Mouse (Mus musculus) T-helper 2 cell (primary cell): Measurements from ENCODE around the gene Hdac7.

Experiments used
- in situ Hi-C: fragments of 300-600 bp; cut with MboI, MseI; formaldehyde crosslinking; loops from one replicate; pipeline ENCODE4 v1.15.1; 2025; ENCODE audit warnings: high pct_unique_total_duplicates

The Hdac7 gene

DNA sequence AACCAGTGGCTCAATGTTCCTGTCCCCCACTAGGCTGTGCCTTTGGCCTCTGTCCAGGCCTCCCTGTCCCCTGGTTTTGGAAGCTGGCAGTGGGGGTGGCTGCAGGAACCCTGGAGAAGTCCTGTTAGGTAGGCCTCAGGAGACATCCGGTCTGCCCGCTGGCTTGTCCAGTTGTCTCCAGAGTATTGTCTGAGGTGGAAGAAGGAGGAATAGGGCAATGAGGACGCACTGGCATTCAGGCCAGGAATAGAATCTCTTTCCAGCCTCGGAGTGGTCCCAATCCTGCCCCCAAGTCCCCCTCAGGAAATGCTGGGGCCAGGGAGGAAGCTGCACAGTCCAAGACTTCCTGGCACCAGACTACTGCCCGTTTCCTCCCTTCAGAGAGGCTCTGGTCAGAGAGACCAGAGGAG lies 70.3 kb downstream of the Hdac7 start:
- in situ Hi-C loops: no loop called here

- in situ Hi-C loops: no loop called here
These were observed 71.2 kb downstream of the Hdac7 start for GRCm38 (mm10) chr15:97773108-97773507.

DNA sequence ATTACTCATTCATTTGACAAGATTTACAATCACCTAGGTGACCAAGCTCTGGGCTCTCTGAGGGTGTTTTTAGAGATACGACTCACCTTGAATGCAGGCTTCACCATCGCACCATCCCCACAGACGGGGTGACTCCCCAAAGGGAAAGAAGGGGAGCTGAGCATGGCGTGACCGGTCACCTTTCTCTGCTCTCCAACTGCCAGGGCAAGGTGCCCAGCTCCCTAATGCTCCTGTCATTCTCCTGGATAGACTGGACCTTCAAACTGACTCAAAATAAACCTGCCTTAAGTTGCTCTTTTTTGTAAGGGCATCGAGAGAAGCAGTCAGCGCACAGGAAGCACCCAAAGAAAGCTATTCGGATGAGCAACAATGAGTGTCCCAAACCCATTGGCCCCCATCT lies 74.0 kb downstream of the Hdac7 start:
- in situ Hi-C loops: no loop called here

GRCm38 (mm10) chr15:97768192-97768591 lies 76.1 kb downstream of the Hdac7 start:
- in situ Hi-C loops: no loop called here

DNA sequence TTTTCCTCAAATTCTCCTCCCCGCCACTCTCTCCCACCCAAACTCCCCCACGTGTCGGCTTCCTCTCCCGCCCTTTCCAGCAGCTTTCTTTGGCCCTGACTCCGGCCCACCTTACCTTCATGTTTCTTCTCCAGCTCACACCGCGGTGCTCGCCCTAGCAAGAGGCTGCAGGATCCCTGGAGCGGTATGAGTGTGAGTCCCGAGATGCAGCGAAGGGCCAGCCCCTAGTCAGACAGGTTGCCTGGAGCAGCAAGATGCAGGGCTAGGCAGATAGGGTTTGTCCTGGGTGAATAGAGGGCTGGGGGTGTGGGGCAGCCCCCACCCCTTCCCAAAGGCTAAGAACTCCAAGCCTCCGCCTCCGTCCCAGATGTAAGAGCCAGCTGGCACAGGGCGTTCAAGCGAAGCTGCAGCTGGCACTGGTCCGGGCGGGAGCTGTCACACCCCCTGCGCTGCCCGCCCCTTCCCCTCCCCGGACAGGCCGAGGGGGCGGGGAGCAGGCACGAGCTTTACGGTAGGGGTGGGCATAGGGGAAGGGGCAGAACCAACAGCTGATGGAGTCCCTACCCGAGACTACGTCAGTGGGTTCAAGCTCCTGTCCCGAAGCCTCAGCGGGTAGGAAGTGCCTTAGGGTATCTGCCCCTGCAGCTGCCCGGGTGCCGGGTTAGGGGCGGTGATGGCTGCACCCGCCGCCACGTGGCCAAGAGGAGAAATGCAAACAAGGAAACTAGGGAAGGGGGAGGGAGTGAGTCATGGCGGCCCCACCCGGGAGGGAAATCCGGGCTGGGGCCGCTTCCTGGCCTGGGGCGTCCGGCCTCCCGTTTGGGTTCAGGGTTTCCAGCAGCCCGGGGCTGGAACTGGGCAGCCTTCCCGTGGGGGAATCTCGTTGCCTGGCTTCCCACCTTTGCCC lies 76.8 kb downstream of the Hdac7 start, which contains the start of gene Rapgef3:
Gene Rapgef3 (minus strand): TSS at position 693 of the 907 bp plus-strand sequence.
- in situ Hi-C loops: no loop called here

DNA sequence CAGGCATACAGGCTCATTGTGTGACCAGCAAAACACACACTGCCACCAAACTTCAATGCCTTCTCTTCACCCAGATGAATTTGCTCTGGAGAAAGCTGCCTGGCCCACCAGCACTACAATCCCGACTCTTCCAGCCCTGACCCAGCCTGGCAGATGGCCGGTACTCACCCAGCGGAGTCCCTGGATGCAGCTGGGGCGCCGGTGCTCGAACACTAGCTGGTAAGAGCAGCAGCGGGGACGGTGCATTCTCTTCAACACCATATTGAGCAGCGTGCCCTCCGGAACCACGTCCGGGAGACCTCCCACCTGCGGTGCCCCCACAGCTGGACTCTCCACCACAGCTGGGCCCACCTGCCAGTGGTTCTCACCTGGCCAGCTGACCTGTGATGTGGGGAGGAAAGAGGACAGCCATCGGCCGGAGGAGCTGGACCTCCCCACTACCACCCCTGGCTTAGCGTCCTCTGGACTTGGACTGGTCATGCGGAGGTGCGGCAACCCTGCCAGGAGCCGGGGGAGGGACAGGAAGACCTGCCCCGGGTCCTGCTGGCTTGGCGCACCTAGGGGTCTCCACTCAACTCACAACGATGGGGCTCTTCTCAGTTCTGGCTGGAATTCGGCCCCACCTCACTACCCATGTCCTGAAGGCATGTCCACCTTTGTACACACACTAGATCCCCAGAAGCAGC lies 77.6 kb downstream of the Hdac7 start:
- in situ Hi-C loops: no loop called here

DNA sequence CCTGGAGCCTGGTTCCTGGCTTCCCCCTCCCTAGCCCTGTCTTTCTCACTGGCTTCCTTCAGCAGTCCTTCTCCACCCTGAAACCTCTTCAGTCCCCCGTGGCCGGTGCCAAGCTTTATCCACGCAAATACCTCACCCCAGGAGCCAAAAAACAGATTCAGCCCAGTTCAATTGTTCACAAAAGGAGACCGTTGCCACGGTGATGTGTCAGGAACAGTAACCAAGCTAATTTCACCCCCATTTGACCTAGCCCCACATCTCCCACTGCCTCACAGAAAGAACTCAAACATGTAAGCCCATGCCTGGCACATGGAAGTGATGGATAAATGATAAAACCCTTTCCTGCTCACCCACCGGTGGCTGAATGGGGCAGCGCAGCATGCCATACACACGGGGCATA lies 78.1 kb downstream of the Hdac7 start:
- in situ Hi-C loops: no loop called here

- in situ Hi-C loops: no loop called here
These were observed 79.1 kb downstream of the Hdac7 start for GRCm38 (mm10) chr15:97765090-97765794.

DNA sequence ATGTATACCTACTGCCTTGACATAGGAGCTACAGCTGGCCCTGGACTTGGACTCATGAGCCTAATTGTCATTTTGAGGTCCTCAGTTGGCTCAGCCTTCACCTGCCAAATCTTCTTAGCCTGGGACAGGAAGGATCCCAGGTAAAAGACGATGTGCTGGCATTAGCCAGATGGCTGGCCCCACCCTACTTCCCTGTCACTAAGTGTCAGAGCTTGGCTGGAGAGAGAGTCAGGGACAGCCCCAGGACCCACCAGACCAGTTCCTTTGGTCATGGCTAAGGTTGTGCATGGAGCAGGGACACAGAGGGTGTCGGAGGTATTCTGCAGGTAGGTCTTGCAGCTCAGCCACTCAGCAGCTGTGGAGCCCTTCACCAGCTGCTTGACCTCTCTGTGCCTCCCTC lies 79.8 kb downstream of the Hdac7 start:
- in situ Hi-C loops: no loop called here

DNA sequence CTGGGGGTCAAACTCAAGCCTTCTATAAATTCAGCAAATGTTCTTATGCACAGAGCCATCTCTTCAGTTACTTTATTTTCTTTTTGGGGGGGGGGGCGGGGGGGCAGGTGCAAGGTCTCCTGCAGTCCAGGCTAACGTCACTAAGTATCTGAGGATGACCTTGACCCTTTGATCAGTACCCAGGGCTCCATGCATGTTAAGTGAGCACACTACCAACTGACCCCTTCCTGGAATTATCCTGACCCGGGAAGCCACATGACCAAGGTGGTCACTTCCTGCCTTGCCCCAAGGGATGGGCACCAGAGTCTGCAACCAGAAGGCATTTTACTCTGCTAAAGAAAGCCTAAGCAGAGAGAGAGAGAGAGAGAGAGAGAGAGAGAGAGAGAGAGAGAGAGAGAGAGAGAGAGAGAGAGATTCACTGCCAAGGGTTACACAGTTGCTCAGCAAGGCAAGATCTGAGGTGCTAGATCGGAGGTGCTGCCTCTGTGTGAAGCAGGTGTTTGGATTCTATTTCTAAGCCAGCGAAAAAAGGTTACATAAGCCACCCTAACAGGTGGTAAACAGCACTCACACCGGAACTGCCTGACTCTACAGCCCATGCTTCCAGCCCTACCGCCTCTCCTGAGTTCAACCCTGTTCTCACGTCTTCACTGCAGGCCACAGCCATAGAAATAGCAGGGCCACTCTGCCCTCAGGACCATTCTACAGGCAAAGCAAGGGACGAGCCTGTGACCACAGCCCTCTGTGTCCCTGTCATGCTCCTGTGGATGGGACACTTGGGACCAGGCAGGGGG lies 80.8 kb downstream of the Hdac7 start:
- in situ Hi-C loops: no loop called here

DNA sequence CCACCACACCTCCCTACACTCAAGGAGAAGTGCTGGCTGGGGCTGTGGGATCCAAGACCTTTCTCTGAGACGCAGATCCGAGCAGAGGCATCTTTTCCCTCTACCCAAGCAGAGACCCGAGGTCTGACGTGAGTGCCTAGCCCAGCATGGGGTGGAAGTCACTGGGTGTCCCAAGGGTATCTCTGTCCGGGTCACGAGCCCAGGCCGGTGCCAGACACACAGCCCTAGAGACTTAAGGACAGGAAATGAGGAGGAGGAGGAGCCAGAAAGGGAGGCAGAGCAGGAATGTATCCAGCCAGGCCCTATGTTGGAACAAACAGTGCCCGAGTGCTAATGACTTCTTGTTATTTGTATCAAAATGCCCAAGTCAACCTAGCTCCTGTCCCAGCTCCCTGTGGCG lies 81.6 kb downstream of the Hdac7 start:
- in situ Hi-C loops: no loop called here

DNA sequence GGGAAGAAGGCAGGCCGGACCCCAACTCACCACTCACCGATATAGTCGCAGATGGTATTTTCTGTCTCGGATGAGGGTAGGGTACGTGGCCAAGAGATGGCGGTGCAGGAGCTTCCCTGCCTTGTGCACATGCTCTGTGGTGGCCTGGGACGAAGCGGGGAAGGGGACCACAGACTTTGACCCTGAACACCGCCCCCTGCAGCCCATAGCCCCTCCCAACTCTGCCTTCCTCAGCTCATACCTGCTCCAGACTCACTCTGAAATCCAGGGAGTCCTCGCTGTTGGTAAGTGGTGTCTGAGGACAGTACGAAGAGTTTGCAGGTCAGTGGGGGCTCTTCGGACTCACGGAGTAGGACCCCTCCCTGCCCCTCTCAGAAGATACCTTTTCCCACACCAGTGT lies 82.9 kb downstream of the Hdac7 start:
- in situ Hi-C loops: no loop called here

GRCm38 (mm10) chr15:97760952-97761351 lies 83.3 kb downstream of the Hdac7 start:
- in situ Hi-C loops: no loop called here

GRCm38 (mm10) chr15:97760006-97760405 lies 84.3 kb downstream of the Hdac7 start:
- in situ Hi-C loops: no loop called here

GRCm38 (mm10) chr15:97755361-97755760 lies 88.9 kb downstream of the Hdac7 start:
- in situ Hi-C loops: no loop called here

GRCm38 (mm10) chr15:97754476-97754875 lies 89.8 kb downstream of the Hdac7 start:
- in situ Hi-C loops: no loop called here

DNA sequence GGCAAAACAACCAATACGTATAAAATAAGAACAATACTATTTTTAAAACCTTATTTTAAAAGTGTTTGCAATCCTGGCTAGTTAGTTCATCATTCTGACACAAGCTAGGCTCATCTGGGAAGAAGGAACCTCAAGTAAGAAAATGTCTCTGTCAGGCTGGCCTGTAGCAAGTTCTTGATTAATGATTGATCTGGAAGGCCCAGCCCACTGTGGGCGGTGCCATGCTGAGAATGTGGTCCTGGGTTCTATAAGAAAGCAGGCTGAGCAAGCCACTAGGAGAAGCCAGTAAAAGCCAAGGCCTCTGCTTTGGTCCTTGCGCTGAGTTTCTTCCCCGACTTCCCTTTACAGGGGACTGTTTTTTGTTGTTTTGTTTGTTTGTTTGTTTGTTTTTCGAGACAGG lies 91.8 kb downstream of the Hdac7 start:
- in situ Hi-C loops: no loop called here

GRCm38 (mm10) chr15:97751676-97752075 lies 92.6 kb downstream of the Hdac7 start:
- in situ Hi-C loops: no loop called here

GRCm38 (mm10) chr15:97750697-97751096 lies 93.6 kb downstream of the Hdac7 start:
- in situ Hi-C loops: no loop called here

DNA sequence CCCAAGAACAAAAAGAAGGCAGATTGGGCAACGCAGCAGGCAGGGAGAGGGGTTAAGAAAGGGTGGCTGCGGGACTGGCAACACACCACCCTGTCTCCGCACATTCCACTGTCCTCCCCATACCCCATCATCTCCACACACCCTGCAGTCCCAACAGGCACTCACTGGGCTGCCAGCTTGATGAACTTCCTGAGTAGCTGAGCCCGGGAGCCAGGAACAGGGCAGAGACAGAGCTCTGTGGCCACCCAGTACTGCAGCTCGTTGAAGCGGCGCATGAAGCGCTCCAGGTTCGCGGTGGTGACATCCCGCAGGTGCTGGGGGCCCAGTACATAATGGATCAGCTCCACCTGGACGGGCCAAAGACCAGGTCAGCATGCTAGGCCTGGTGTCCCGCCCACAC lies 94.5 kb downstream of the Hdac7 start:
- in situ Hi-C loops: no loop called here

- in situ Hi-C loops: no loop called here
These were observed 94.9 kb downstream of the Hdac7 start for GRCm38 (mm10) chr15:97749397-97749796.
